Mouse (Mus musculus): ENCODE measurements around the gene Pex10. TPM values are rescaled to one million over a fixed set of nuclear protein-coding genes. Genes with fewer than 3 reads are reported as not detected.

The Pex10 gene
- total RNA-seq, 2 experiments from 2014 or later, result 18.5 to 19.2 TPM

GRCm38 (mm10) chr4:155092718-155093430 lies 26.1 kb downstream of the Pex10 start:
- no peak for DNase-seq (ENCODE audit: low spot score in 2 of 2)

- DNase-seq (ENCODE audit: low spot score in 2 of 2), result no peak
Measured at GRCm38 (mm10) chr4:155093431-155094149, 26.8 kb downstream of the Pex10 start.

- DNase-seq (ENCODE audit: low spot score in 2 of 2), result peak; percentile 38 to 44
Measured at GRCm38 (mm10) chr4:155094565-155094964, 27.7 kb downstream of the Pex10 start.

- peak; percentile 89 to 90 for DNase-seq (ENCODE audit: low spot score in 2 of 2)
Measured at GRCm38 (mm10) chr4:155095238-155095900, 28.6 kb downstream of the Pex10 start.

- DNase-seq (ENCODE audit: low spot score in 2 of 2), result no peak
Measured at GRCm38 (mm10) chr4:155095967-155096366, 29.2 kb downstream of the Pex10 start.

- no peak for DNase-seq (ENCODE audit: low spot score in 2 of 2)
Measured at GRCm38 (mm10) chr4:155097452-155097851, 30.6 kb downstream of the Pex10 start.

- no peak for DNase-seq (ENCODE audit: low spot score in 2 of 2)
Measured at GRCm38 (mm10) chr4:155098572-155098971, 31.8 kb downstream of the Pex10 start.

GRCm38 (mm10) chr4:155107886-155108285 lies 41.1 kb downstream of the Pex10 start:
- no peak for DNase-seq (ENCODE audit: low spot score in 2 of 2)

- DNase-seq (ENCODE audit: low spot score in 2 of 2), result no peak
Measured at GRCm38 (mm10) chr4:155109471-155109870, 42.7 kb downstream of the Pex10 start.

- DNase-seq (ENCODE audit: low spot score in 2 of 2), result peak; percentile 18 to 27
Measured at GRCm38 (mm10) chr4:155113766-155114410, 47.1 kb downstream of the Pex10 start.

GRCm38 (mm10) chr4:155116607-155117006 lies 49.8 kb downstream of the Pex10 start:
- no peak for DNase-seq (ENCODE audit: low spot score in 2 of 2)

- no peak for DNase-seq (ENCODE audit: low spot score in 2 of 2)
Measured at GRCm38 (mm10) chr4:155117396-155117978, 50.7 kb downstream of the Pex10 start.

- DNase-seq (ENCODE audit: low spot score in 2 of 2), result no peak
Measured at GRCm38 (mm10) chr4:155118278-155118677, 51.5 kb downstream of the Pex10 start.

- DNase-seq (ENCODE audit: low spot score in 2 of 2), result no peak
Measured at GRCm38 (mm10) chr4:155120038-155120437, 53.2 kb downstream of the Pex10 start.

GRCm38 (mm10) chr4:155120583-155120982 lies 53.8 kb downstream of the Pex10 start:
- no peak for DNase-seq (ENCODE audit: low spot score in 2 of 2)

- no peak for DNase-seq (ENCODE audit: low spot score in 2 of 2)
Measured at GRCm38 (mm10) chr4:155121222-155121621, 54.4 kb downstream of the Pex10 start.

Other genes starting within 250 kb of the Pex10 start
- gene Ttc34, start 229.6 kb upstream of the Pex10 start, total RNA-seq (2021), result 1 to 10 TPM; 1.9 to 2.0 TPM
- under 1 TPM; 0.60 to 0.70 TPM for gene Mmel1, start 197.4 kb upstream of the Pex10 start, total RNA-seq (2021)
- gene Fam213b, start 167.9 kb upstream of the Pex10 start, total RNA-seq (2021), result 10 to 100 TPM; 67.7 to 70.2 TPM
- 1 to 10 TPM; 2.0 to 2.1 TPM for gene Tnfrsf14, start 138.5 kb upstream of the Pex10 start, total RNA-seq (2021)
- 10 to 100 TPM; 35.7 to 36.1 TPM for gene Hes5, start 106.1 kb upstream of the Pex10 start, total RNA-seq (2021)
- gene Pank4, start 102.9 kb upstream of the Pex10 start, total RNA-seq (2021), result 10 to 100 TPM; 38.3 to 46.8 TPM
- gene Plch2, start 10.2 kb upstream of the Pex10 start, total RNA-seq (2021), result 10 to 100 TPM; 69.2 to 88.5 TPM
- 10 to 100 TPM; 64.6 to 64.7 TPM for gene Rer1, start 19.4 kb downstream of the Pex10 start, total RNA-seq (2021)
- 10 to 100 TPM in 1 of 2 experiments, 1 to 10 TPM in 1; 9.0 to 10.4 TPM for gene Morn1, start 19.6 kb downstream of the Pex10 start, total RNA-seq (2021)
- 100 to 1,000 TPM; 115 to 128 TPM for gene Ski, start 155.6 kb downstream of the Pex10 start, total RNA-seq (2021)
- gene Faap20, start 182.8 kb downstream of the Pex10 start, total RNA-seq (2021), result 10 to 100 TPM; 28.0 to 29.5 TPM

Data from left cerebral cortex, adult 18-20 months (tissue).